Mouse (Mus musculus) stomach, postnatal 0 days (tissue): ENCODE results near the gene Prickle2.

Experiments used
- CTCF ChIP-seq: IDR thresholded peaks from 2 replicates; pipeline ENCODE4 v1.5.1; 2016; ENCODE audit warnings: antibody characterized with exemption, low read depth, mild to moderate bottlenecking, moderate library complexity
- EP300 ChIP-seq: optimal IDR thresholded peaks from 2 replicates; pipeline ENCODE3; 2016; ENCODE audit warnings: antibody characterized with exemption

GRCm38 (mm10) chr6:92534226-92535031, 171.5 kb downstream of the Prickle2 start:
- TF ChIP-seq EP300 (no peak), CTCF (no peak)
